Mouse (Mus musculus): ENCODE measurements at regions not wholly inside any gene's neighbourhood (a gene's known extent, or its start where the extent isn't known, plus 50 kb on each side); places are given as distances from the start of the nearest gene placed in this dataset.
"Not testable (repeated sequence)": the region's sequence is repeated elsewhere in the genome, so short reads cannot be mapped to it uniquely, and the experiment has no call there.

- no peak for DNase-seq
Measured at GRCm38 (mm10) chr4:45642604-45643003, 110.3 kb upstream of the Shb start.

DNA sequence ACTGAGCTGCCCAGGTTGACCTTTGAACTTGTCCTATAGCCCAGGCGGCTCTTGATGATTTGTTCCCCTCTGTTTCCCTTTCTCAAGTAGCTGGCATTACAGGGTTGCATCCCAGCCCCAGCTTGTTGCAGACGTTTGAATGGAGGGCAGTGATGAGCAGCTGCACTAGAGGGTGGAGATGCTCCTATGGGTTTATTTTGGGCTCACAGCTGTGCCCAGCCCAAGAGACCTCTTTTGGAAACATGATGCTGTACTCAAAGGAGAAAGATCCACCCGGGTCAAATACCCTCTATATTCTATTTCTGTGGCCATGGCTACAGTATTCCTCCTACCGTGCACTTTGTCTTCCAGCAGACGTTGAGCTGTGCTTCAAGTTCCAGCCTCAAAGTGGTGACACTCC, 109.0 kb upstream of the Shb start:
- no peak for DNase-seq

GRCm38 (mm10) chr4:45640713-45641112, 108.4 kb upstream of the Shb start:
- no peak for DNase-seq

DNA sequence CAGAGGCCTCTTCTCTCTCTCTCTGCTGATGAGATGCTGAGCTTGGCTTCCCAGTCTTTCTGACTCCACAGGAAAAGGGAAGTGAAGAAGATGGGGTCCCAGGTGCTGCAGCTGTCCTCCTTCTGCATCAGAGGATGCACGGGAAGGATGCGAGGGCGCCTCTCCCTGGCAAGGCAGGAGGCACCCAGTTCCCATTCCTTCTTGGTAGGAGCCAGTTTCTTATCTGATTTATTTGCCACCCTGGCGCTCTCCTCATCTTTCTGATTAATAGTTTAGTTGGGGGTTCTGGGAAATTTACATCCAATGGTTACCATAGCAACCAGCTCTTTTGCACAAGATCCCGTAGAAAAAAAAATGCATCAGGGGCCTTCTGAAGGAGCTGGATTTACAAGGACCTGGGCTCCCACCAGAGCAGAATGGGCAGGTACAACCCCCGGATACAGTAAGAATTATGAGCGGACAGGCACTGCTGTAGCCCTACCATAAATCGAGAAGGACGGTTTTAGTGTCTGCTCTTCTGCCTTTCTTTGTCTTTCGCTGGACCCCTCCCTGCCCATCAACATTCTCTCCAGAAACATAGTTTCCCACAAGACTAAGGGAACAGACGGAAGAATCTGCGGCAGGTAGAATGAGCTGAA, 107.2 kb upstream of the Shb start:
- DNase-seq: no peak

GRCm38 (mm10) chr4:45638411-45638810, 106.1 kb upstream of the Shb start:
- DNase-seq: no peak

GRCm38 (mm10) chr4:45631276-45632045, 99.2 kb upstream of the Shb start:
- DNase-seq: no peak

- no peak for DNase-seq
Measured at GRCm38 (mm10) chr4:45625633-45626032, 93.4 kb upstream of the Shb start.

DNA sequence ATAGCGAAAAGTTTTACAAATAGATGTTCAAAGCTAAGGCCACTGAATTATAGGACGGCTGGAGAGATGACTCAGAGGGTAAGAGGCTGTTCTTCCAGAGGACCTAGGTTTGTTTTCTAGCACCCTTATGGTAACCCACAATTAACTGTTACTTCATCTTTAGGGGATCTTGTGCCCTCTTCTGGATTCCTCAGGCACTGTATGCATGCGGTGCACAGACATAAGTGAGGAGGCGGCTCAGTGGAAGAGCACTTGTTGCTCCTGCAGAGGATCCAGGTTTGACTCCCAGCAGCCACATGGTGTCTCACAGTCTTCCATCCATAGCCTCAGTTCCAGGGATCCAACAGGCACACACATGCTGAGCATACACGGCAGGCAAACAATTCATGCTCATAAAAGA, 89.7 kb upstream of the Shb start:
- no peak for DNase-seq

GRCm38 (mm10) chr4:45617126-45617525, 84.9 kb upstream of the Shb start:
- no peak for DNase-seq

DNA sequence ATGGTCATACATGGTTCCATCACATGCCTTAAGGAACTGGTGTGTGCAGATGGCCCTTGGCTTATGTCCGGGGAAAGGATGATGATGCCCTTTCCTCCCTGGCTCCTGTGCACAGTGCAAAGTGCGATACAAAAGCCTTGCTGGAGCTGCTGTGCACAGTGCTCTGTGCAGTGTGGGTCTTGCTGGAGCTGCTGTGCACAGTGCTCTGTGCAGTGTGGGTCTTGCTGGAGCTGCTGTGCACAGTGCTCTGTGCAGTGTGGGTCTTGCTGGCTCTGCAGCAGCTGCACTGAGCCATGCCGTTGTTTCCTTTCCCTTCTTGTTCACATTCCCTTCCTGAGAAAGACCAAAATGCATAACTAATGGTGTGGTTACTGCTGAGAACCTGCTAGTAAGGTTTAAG, 81.2 kb upstream of the Shb start:
- not testable (repeated sequence) for DNase-seq

- DNase-seq: peak; percentile 63
Measured at GRCm38 (mm10) chr4:45612132-45612531, 79.9 kb upstream of the Shb start.

GRCm38 (mm10) chr4:45610937-45611336, 78.7 kb upstream of the Shb start:
- DNase-seq: no peak

DNA sequence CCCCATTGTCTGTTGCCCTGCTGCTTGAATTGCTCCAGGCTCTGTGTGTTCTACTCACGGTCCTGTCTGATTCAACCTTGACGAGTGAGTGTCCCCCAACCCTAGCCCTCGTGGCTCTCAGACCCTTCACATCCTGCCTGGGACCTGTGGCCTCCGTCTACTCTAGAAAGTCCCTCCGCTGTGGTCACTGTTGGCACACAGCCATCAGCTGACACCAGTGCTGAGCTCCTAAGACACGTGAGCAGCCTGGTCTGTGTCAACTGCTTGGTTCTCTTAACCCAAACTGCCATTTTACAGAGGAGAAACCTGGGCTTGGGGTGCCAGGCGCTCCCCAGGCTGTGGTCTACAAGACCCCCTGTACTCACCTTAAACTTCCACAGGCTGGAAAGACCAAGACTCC, 74.3 kb upstream of the Shb start:
- no peak for DNase-seq

- DNase-seq: no peak
Measured at GRCm38 (mm10) chr4:45605681-45606080, 73.4 kb upstream of the Shb start.

- DNase-seq: no peak
Measured at GRCm38 (mm10) chr4:45604271-45604800, 72.1 kb upstream of the Shb start.

DNA sequence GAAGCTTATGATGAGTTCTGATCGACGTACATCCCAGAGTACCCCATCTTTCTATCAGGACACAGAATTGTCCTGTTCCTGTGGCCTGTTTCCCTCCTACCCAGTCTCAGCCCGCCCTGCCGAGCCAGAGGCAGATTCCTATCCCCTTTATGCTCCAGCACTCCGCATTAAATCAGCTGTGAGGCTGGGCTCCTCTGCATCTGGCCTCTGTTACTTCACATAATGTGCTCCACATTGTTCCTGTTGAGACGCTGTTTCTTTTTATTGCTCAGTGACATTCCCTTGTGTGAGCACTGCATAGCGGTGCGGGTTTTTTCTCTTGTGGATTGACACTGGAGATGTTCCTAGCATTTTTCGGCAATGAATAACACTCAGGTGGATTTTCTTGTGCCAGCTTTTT, 68.2 kb upstream of the Shb start:
- no peak for DNase-seq

DNA sequence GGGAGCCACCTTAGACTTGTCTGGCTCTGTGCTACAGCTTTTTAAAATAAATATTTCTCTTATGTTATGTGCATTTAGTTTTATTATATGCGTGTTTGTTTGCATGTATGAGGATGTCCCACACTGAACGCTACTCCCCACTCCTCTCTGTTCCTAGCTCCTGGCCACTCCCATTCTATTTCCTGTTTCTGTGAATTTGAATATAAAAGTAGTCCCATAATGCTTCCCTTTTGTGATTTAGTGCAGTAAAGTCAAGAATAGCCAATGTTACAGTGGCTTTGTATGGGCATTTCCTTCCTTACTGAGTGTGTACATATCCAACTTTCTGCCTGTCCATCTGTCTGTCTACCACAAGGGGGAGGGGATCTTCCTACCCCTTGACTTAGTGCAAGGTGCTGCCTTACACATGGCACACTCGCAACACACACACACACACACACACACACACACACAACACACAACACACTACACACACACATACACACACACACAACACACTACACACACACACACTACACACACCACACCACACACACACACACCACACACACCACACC, 61.2 kb upstream of the Shb start:
- DNase-seq: no peak

- DNase-seq: no peak
Measured at GRCm38 (mm10) chr4:45592766-45593165, 60.5 kb upstream of the Shb start.

DNA sequence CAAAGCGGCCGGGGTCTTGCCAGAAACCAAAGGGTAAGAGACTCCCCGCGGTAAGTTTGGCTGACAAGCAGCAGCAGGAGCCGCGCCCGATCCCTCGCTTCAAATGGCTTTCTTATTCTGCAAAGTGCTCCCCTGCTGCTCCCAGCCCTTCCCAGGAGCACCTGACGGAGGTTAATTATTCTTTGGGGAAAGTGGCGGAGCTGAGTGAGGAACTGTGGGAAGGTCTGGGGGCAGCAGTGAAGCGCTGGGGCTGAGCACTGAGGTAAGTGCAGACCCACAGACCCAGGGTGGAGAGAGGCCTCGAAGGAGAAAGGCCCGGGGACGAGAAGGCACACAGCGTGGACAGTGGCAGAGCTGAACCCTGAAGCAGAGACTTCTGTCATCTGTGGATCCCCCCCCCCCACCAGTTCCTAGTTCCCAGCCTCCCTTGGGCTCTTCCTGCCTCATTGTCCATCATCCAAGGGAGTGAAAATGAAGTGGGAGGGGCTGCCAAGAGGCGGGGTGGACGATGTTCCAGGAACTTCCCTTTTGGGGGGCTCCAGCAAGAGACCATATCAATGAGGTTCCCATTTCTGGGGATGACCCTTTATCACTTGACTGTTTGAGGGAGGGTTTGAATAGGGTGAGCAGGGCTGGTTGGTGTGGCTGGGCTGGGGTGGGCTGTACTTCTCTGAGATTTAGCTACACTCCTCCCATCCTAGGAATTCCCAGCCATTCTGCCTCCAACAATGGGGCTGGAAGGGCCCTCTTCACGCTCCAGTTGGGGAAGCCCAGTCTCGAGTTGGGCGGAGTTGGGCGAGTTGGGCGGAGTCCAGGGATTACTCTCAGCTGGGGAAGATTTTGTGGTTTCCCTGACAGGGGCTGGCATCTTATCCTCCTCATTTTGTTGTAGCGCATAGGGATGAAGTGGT, 59.4 kb upstream of the Shb start:
- DNase-seq: no peak

DNA sequence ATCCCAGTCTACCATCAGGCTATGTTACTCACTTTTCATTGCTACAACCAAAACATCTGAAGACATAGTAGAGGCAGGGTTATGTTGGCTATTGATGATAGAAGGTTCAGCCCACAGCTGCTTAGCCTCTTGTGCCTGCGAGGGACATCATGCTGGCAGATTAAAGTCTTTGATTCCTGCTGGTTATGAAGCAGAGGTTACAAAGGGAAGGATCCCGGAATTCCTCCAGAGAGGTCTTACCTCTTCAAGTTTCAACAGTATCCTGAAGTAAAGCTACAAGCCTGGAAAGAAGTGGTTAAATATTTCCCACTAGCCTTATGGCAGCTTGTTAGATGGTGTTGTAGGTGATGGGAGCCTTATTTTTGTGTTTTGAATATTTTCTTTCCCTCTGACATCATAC, 58.6 kb upstream of the Shb start:
- DNase-seq: no peak

- DNase-seq: no peak
Measured at GRCm38 (mm10) chr4:45588322-45588721, 56.1 kb upstream of the Shb start.

GRCm38 (mm10) chr4:45587202-45587601, 54.9 kb upstream of the Shb start:
- no peak for DNase-seq

DNA sequence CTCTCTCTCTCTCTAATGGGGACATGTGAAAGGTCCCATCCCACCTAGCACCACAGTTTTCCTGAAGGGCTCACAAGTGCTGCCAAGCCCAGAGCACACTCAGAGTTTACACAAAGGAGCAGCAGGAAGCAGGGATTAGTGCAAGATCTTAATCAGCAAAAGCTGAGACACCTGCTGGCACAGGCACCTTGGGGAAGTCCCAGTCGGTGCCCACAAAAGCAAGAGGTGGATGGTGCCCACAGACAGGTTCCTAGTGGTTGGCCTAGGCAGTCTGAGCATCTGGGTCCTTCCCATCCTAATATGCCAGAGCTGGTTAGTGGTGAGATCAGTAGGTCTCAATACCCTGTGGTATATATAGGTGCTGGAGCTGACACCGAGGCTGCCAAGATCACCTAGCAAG, 54.0 kb upstream of the Shb start:
- no peak for DNase-seq

Measured in B cell, adult 2 months (primary cell).